Mouse (Mus musculus) stomach, postnatal 0 days (tissue): Measurements from ENCODE around the gene Cdk14. TPM values are rescaled to one million over a fixed set of nuclear protein-coding genes. Genes with fewer than 3 reads are reported as not detected.

Experiments used
- ATAC-seq: fragments of 200-750 bp; cut with Nextera tagmentation; 2 replicates; pipeline ENCODE4 v1.8.0; 2017; ENCODE audit not compliant: low FRiP score, low TSS enrichment
- DNase-seq: peaks from one replicate; pipeline ENCODE4 v3.0.0-alpha.2; 2016; ENCODE audit warnings: low spot score
- H3K27ac ChIP-seq: fragments of 300-500 bp; sonication (generic); replicated peaks from 2 replicates; pipeline ENCODE4 v1.5.1; 2014; ENCODE audit warnings: mild to moderate bottlenecking, control low read depth
- H3K27me3 ChIP-seq: fragments of 300-500 bp; sonication (generic); 2 replicates; pipeline ENCODE4 v1.6.1; 2014; ENCODE audit warnings: low read length; ENCODE audit not compliant: control insufficient read depth, insufficient read depth
- H3K36me3 ChIP-seq: fragments of 300-500 bp; sonication (generic); 2 replicates; pipeline ENCODE4 v1.6.1; 2014; ENCODE audit warnings: low read length, mixed read lengths; ENCODE audit not compliant: control insufficient read depth, insufficient read depth
- H3K4me1 ChIP-seq: fragments of 300-500 bp; sonication (generic); replicated peaks from 2 replicates; pipeline ENCODE4 v1.6.1; 2014; ENCODE audit warnings: antibody characterized with exemption; ENCODE audit not compliant: control insufficient read depth, insufficient read depth
- H3K4me2 ChIP-seq: fragments of 300-500 bp; sonication (generic); replicated peaks from 2 replicates; pipeline ENCODE4 v1.6.1; 2014; ENCODE audit warnings: low read depth, mild to moderate bottlenecking, control low read depth, moderate library complexity
- H3K4me3 ChIP-seq: fragments of 300-500 bp; sonication (generic); 2 replicates; pipeline ENCODE4 v1.5.1; 2014; ENCODE audit warnings: low read depth, low read length, control low read depth
- H3K9ac ChIP-seq: fragments of 300-500 bp; sonication (generic); 2 replicates; pipeline ENCODE4 v1.6.1; 2014; ENCODE audit warnings: mild to moderate bottlenecking, low read length, control low read depth, mixed read lengths
- H3K9me3 ChIP-seq: fragments of 300-500 bp; sonication (generic); 2 replicates; pipeline ENCODE4 v1.6.1; 2016; ENCODE audit warnings: low read length; ENCODE audit not compliant: control insufficient read depth
- CTCF ChIP-seq: IDR thresholded peaks from 2 replicates; pipeline ENCODE4 v1.5.1; 2016; ENCODE audit warnings: antibody characterized with exemption, low read depth, mild to moderate bottlenecking, moderate library complexity
- EP300 ChIP-seq: optimal IDR thresholded peaks from 2 replicates; pipeline ENCODE3; 2016; ENCODE audit warnings: antibody characterized with exemption
- WGBS: fragments of 180-500 bp; shearing (Covaris S2); extraction: QIAGEN DNeasy Blood & Tissue Kit; methylation state at CpG from one replicate; pipeline ENCODE4 v1.1.7; 2014; 5-methylcytosine and 5-hydroxymethylcytosine counted together
- polyA plus RNA-seq: library from polyadenylated mRNA; unstranded; fragments of >200 nt; fragmentation: Nextera tagmentation; extraction: Ambion mirVana; gene quantifications from 2 replicates; pipeline ENCODE4 v1.2.1, GENCODE M21; 2015

The Cdk14 gene
- polyA plus RNA-seq, 1 experiment from 2014 or later = 6.1 TPM

DNA sequence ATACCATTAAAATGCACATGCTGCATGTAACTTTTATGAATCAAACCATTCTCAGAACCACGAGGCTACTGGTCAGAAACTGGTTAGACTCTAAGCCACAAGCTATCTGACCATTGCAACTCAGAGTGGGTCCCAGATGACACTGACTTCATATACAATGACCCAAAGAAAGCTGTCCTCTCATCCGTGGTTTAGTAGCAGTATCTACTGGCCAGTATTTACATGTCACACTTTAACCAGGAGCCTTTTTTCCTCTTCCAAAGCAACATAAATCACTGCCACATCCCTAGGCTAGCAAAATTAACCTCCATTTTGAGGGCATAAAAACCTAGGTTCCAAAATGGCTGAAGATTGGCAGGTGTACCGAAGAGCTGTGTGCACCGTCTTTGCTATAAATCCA is 533.0 kb downstream of the Cdk14 start:
- ATAC-seq (no peak), DNase-seq (no peak)
- Histone ChIP-seq H3K9ac (no peak overlapping the region), H3K27me3 (no peaks in the 10 kb centered on the region), H3K4me2 (no peak overlapping the region), H3K4me1 (no peaks in the 10 kb centered on the region), H3K36me3 (no peaks in the 10 kb centered on the region), H3K4me3 (no peak overlapping the region), H3K27ac (no peak overlapping the region), H3K9me3 (no peaks in the 10 kb centered on the region)
- TF ChIP-seq EP300 (no peak), CTCF (no peak)
- 88% methylated on average over 4 of the region's 4 CpGs for WGBS

DNA sequence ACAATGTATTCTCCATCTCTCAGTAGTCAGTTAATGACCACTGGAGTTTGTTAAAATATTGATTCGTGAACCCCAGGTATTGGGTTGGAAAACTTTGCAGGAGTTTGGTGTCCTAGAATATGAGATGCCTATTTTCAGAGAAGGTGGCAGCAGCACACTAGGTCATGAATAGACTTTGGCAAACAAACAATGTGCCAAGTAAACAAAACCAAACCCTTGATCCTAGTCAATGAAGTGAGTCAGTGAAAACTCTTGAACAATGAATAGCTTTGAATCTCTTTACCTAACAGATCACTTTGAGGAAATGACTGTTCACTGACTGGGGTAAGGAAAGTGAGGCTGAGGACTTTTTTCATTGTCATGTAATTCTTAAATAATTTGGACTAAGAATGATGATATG is 537.3 kb downstream of the Cdk14 start:
- H3K27me3 ChIP-seq = no peaks in the 10 kb centered on the region
- no peak overlapping the region for H3K4me2 ChIP-seq
- ATAC-seq (no peak), DNase-seq (no peak)
- no peaks in the 10 kb centered on the region for H3K9me3 ChIP-seq
- no peaks in the 10 kb centered on the region for H3K4me1 ChIP-seq
- no peak overlapping the region for H3K9ac ChIP-seq
- H3K27ac ChIP-seq = no peak overlapping the region
- H3K4me3 ChIP-seq = no peak overlapping the region
- WGBS = 93% methylated on average over 1 of the region's 1 CpGs
- no peaks in the 10 kb centered on the region for H3K36me3 ChIP-seq
- TF ChIP-seq CTCF = no peak
- no peak for TF ChIP-seq EP300

DNA sequence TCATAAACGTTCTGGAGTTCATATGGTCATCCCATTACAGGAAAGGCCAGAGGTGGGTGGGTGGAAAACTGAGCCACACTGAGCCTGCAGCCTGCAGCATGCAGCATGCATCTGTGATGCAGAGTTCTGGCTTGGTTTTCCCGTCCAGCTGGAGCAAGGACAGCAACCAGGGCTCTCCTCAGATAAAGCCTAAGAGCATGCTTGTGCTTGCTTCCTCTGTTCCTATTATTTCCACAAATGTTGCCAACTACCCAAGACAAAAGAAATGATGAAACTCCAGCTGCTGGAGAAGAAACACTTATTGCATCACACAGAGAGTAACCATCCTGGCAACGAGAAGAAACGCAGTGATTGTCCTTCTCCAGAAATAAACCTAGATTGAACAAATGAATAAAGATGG is 539.8 kb downstream of the Cdk14 start:
- DNase-seq (no peak), ATAC-seq (no peak)
- H3K9me3 ChIP-seq = no peaks in the 10 kb centered on the region
- no peak overlapping the region for H3K9ac ChIP-seq
- TF ChIP-seq CTCF = no peak
- TF ChIP-seq EP300 = no peak
- H3K27ac ChIP-seq = 0 out of 2 replicates have a peak overlapping the region, but pooled peaks have one; percentile 35
- H3K36me3 ChIP-seq = no peaks in the 10 kb centered on the region
- no peaks in the 10 kb centered on the region for H3K27me3 ChIP-seq
- no peaks in the 10 kb centered on the region for H3K4me1 ChIP-seq
- no peak overlapping the region for H3K4me2 ChIP-seq
- H3K4me3 ChIP-seq = no peak overlapping the region
- WGBS = 51% methylated on average over 4 of the region's 4 CpGs

DNA sequence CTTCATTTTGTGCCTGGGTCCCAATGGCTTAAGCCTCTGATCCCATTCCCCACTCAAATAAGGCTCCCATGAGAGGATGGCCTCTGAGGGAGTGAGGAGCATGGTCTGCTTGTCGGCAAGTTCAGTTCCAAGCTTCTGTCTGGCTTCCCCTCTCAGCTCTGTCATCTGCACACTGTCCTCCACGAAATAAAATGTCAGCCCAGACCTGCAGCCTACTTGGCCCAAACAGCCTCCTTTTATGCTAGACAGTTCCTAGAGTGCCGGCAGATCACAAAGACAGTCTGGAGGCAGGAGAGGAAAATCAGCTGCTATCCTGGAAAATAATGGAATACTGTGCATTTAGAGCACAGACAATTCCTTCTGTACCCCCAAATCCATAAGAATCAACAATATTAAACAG is 541.2 kb downstream of the Cdk14 start:
- Histone ChIP-seq H3K27ac (no peak overlapping the region), H3K4me3 (no peak overlapping the region), H3K36me3 (no peaks in the 10 kb centered on the region), H3K9ac (no peak overlapping the region), H3K4me2 (no peak overlapping the region), H3K27me3 (no peaks in the 10 kb centered on the region), H3K4me1 (no peaks in the 10 kb centered on the region), H3K9me3 (no peaks in the 10 kb centered on the region)
- ATAC-seq (no peak), DNase-seq (no peak)
- TF ChIP-seq EP300 = no peak
- TF ChIP-seq CTCF = no peak
- 57% methylated on average over 3 of the region's 3 CpGs for WGBS

DNA sequence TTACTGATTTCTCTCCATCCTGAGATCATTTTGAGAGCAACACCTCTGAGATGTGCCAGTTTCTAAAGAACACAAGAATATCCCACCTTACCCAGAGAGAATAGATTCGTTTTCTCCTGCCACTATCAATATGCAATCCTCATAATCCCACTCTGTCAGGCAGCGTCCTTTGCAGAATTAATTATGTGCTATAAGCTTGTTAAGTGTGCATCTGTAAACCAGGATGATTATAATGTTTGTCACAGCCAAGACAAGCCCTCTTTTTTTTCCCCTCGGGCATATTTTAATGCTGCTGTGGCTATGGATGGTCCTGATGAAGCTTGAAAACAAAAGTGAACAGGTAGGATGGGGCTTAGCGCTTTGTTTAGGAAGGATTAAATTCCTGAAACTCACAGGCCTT is 542.5 kb downstream of the Cdk14 start:
- 75% methylated on average over 4 of the region's 4 CpGs for WGBS
- TF ChIP-seq CTCF (no peak), EP300 (no peak)
- H3K9me3 ChIP-seq = no peaks in the 10 kb centered on the region
- ATAC-seq (no peak), DNase-seq (no peak)
- H3K27me3 ChIP-seq = no peaks in the 10 kb centered on the region
- H3K4me2 ChIP-seq = no peak overlapping the region
- H3K4me1 ChIP-seq = no peaks in the 10 kb centered on the region
- no peaks in the 10 kb centered on the region for H3K36me3 ChIP-seq
- H3K4me3 ChIP-seq = no peak overlapping the region
- no peak overlapping the region for H3K9ac ChIP-seq
- no peak overlapping the region for H3K27ac ChIP-seq

DNA sequence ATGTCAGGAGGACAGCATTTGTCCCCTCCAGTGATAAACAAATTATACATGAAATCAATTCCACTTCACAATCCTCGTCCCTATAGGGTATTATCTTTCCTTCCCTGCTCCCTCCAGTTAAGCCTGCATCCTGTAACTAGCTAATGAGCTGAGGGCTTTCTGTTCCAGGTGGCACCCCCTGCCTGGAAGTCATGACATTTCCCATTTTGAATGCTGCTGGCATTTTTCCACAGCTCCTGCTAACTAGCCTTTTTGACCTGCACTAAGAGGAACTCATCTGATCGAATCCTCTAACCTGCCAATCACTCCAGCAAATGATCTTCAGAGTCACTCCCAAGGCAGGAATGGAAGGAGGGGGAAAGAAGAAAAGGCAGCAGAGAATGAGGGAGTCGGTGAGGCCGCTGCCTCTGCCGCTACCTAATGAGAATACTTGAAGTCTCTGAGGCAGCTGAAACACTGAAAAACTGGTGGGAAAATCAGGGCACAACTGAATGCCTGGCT is 542.9 kb downstream of the Cdk14 start:
- WGBS = 68% methylated on average over 5 of the region's 5 CpGs
- no peak for ATAC-seq

More for the DNA sequence above, 542.9 kb downstream of the Cdk14 start:
- Histone ChIP-seq H3K9ac (no peak overlapping the region), H3K27me3 (no peaks in the 10 kb centered on the region), H3K4me2 (no peak overlapping the region), H3K27ac (no peak overlapping the region), H3K9me3 (no peaks in the 10 kb centered on the region), H3K36me3 (no peaks in the 10 kb centered on the region), H3K4me3 (no peak overlapping the region), H3K4me1 (no peaks in the 10 kb centered on the region)
- DNase-seq = no peak
- no peak for TF ChIP-seq EP300
- no peak for TF ChIP-seq CTCF
